Mouse (Mus musculus) bone marrow macrophage, adult 2 months (primary cell): Measurements from ENCODE around the gene Cfap100. TPM values are rescaled to one million over a fixed set of nuclear protein-coding genes. Genes with fewer than 3 reads are reported as not detected.

ENCODE experiments used
- H3K27ac ChIP-seq: 2 replicates; pipeline ENCODE4 v1.5.1; 2012; ENCODE audit warnings: low read depth, low read length; ENCODE audit not compliant: insufficient read depth
- H3K4me1 ChIP-seq: 2 replicates; pipeline ENCODE4 v1.6.1; 2012; ENCODE audit warnings: low read length; ENCODE audit not compliant: control insufficient read depth, insufficient read depth
- H3K4me3 ChIP-seq: 2 replicates; pipeline ENCODE4 v1.5.1; 2012; ENCODE audit warnings: mild to moderate bottlenecking, low read length, moderate library complexity; ENCODE audit not compliant: insufficient read depth
- CTCF ChIP-seq: IDR thresholded peaks from 2 replicates; pipeline ENCODE4 v1.5.1; 2012; ENCODE audit warnings: low read depth, mild to moderate bottlenecking, low read length, moderate library complexity
- POLR2A ChIP-seq: IDR thresholded peaks from 2 replicates; pipeline ENCODE4 v1.6.1; 2012; ENCODE audit warnings: mild to moderate bottlenecking, low read depth, low read length, borderline replicate concordance
- polyA plus RNA-seq: library from polyadenylated mRNA; stranded (reverse); fragments of >200 nt; gene quantifications from 2 replicates; pipeline ENCODE4 v1.2.4, GENCODE M21; 2012; ENCODE audit not compliant: missing spikeins, insufficient read depth, insufficient read length

Gene Cfap100
- polyA plus RNA-seq, 1 experiment, result not detected

DNA sequence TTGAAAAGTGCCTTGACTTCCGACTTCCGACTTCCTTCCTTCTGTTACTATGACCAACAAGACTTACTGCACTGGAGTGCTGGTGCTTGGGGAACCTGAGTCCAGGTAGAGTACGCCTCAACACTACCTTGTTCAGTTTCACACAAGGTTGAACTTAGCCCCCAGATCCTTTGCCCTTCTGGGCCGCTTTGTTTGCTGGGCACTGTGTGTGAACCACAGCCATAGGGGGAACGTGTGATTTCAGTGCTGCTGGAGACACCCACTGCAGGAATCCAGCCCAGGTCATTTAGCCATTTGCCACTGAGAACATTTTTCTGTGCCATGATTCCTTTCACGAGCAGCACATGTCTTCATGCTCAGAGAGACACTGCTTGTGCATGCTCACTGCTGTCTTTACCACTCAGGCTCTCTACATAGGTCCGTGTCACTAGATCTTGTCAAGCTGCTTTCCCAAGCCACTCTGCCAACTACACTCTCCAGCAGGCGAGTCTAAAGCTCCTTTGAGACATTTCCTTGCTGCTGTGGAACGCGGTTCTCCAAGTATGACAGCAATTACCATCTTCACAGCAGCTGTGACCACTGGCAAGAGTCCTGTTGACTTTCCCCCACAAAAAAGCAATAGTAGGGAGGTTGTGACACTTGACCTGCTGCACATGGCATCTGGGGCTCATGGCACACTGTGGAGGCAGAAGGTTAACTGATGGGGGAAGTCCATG lies 7.8 kb upstream of the Cfap100 start:
- TF ChIP-seq POLR2A, result no peak
- Histone ChIP-seq H3K4me1 (no peaks in the 10 kb centered on the region), H3K27ac (no peak overlapping the region), H3K4me3 (no peak overlapping the region)

DNA sequence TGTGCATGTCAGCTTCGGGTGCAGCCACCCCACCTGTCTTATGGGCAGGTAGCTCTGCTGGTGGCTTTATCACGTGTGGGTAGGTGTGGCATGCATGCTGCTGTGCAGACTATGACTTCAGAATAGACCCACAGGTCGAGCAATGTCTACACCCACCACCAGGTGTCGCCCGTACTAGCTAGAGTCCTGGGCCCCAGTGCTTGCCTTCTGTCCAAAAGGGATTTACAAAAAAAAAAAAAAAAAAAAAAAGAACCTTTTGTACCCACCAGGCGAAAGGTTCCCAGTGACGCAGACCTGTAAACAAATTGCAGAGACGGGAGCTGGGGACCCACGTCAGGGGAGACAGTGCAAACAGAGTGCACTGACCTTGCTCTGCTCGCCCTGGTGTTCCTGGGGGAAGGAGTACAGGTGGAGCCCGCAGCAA lies 6.6 kb upstream of the Cfap100 start:
- Histone ChIP-seq H3K4me1 (no peaks in the 10 kb centered on the region), H3K4me3 (no peak overlapping the region), H3K27ac (no peak overlapping the region)
- TF ChIP-seq CTCF (peak; percentile 47; the same call in 1 of the 2 replicates), POLR2A (no peak)

- Histone ChIP-seq H3K4me1 (no peaks in the 10 kb centered on the region), H3K4me3 (no peak overlapping the region), H3K27ac (no peak overlapping the region)
- TF ChIP-seq CTCF (no peak), POLR2A (no peak)
These were observed 6.1 kb upstream of the Cfap100 start for GRCm38 (mm10) chr6:90434687-90435086.

DNA sequence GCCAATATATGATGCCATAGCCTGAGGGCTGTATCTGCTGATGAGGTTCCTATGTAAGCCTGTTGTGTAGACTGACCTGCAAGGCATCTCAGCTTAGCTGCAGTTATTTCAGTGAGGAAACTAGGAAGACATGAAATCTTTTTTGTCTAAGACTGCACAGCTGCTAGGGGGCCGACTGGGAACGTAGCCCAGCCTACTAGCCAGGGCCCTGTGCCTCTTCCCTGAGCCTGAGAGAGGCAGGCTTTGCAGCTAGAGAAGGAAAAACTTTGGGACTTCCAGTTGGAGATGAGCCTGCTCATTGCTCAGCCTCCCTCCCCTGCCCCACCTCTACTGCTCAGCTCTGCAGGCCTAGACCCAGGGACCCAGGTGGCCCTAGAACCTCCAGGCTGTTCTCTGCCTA lies 2.9 kb upstream of the Cfap100 start:
- TF ChIP-seq POLR2A (no peak), CTCF (no peak)
- Histone ChIP-seq H3K4me3 (no peak overlapping the region), H3K4me1 (peaks cover 2% of the 10 kb centered on the region; the same call in 1 of the 2 replicates), H3K27ac (no peak overlapping the region)

- H3K27ac ChIP-seq, result no peak overlapping the region
- no peak overlapping the region for H3K4me3 ChIP-seq
- TF ChIP-seq POLR2A (no peak), CTCF (no peak)
- peaks cover 2% of the 10 kb centered on the region; the same call in 1 of the 2 replicates for H3K4me1 ChIP-seq
These were observed 1.3 kb upstream of the Cfap100 start for GRCm38 (mm10) chr6:90429911-90430310.

DNA sequence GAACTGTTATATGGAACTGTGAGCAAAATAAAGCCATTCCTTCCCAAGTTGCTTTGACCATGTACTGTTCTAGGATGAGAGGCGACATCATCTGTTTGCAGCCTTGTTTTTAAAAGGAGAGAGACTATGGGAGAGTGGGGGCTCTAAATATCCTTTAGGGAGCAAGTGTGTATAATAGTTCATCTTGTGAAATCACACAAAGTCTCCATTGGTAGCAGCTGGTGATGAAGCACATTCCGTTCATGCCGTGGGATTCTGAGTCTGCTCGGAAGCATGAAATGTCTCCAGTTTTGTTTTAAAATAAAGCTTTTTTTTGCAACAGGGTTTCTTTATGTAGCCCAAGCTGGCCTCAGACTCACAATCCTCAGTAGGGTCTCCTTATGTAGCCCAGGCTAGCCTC lies 2.6 kb downstream of the Cfap100 start:
- Histone ChIP-seq H3K4me1 (peaks cover 2% of the 10 kb centered on the region; the same call in 1 of the 2 replicates), H3K27ac (no peak overlapping the region), H3K4me3 (no peak overlapping the region)
- TF ChIP-seq CTCF (no peak), POLR2A (no peak)

DNA sequence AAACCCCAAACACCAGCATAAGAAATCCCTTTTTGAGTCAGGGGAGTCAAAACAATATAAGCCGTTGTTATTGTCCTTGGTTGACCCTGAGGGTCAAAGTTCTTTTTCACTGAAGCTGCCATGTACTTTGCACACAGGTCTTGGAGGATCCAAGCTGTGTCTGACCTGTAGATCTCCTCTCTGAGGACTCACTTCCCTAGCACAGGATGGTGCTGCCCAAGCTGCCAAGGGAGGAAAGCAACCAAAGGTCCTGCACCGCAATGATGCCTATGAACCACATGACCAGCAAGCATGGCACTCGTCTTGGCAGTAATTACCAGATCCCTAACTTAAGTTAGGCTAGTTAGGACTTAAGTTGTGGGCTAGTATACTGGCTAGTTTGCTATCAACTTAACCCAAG lies 3.2 kb downstream of the Cfap100 start:
- no peak overlapping the region for H3K27ac ChIP-seq
- no peak overlapping the region for H3K4me3 ChIP-seq
- peaks cover 2% of the 10 kb centered on the region; the same call in 1 of the 2 replicates for H3K4me1 ChIP-seq
- TF ChIP-seq CTCF, result no peak
- TF ChIP-seq POLR2A, result no peak

DNA sequence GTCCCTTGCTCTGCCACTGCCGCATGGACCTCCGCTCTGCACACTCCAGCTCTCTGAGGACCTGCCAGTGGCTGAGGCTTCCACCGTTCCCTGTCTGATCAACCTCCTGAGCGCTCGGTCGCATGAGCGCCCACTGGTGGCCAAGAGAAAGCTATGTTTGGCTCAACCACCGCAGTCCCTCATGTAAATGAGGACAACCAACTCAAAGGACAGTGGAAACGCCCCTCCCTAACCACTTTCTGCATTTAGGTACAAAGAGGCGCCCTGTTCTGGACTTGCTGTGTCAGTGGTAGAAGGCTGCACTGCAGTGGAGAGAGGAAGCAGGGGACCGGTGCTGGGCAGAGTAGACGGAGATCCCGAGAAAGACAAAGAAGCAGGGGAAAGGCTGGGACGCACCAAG lies 6.0 kb downstream of the Cfap100 start:
- Histone ChIP-seq H3K4me3 (no peak overlapping the region), H3K27ac (no peak overlapping the region), H3K4me1 (no peaks in the 10 kb centered on the region)
- TF ChIP-seq POLR2A (no peak), CTCF (peak; percentile 89)

- TF ChIP-seq CTCF, result no peak
- TF ChIP-seq POLR2A, result no peak
- Histone ChIP-seq H3K4me3 (no peak overlapping the region), H3K4me1 (no peaks in the 10 kb centered on the region), H3K27ac (no peak overlapping the region)
These were observed 16.7 kb downstream of the Cfap100 start for GRCm38 (mm10) chr6:90411926-90412325.

- no peak overlapping the region for H3K27ac ChIP-seq
- no peak overlapping the region for H3K4me3 ChIP-seq
- TF ChIP-seq POLR2A, result no peak
- no peak for TF ChIP-seq CTCF
- no peaks in the 10 kb centered on the region for H3K4me1 ChIP-seq
These were observed 17.6 kb downstream of the Cfap100 start for GRCm38 (mm10) chr6:90410972-90411371.

DNA sequence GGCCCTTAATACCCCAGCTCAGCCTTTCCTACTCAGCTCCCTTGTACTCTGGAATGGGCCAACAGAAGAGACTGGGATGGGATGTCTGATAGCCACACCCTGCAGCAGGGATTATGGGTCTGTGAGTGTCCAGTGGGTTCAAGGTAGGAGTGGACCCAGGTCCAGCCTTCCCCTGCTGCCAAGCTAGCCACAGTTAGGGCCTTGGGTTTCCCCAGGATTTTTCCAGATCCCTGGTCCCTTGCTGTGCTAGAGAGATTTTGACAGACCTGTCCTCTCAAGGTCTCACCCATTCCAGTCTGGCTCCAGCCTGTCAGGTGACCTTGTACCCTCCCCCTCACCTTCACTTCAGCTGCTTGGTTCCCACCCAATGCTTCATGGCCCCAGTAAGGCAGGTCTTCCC lies 20.0 kb downstream of the Cfap100 start:
- no peak overlapping the region for H3K27ac ChIP-seq
- TF ChIP-seq POLR2A (no peak), CTCF (no peak)
- H3K4me3 ChIP-seq, result no peak overlapping the region
- H3K4me1 ChIP-seq, result no peaks in the 10 kb centered on the region
